Mouse (Mus musculus): ENCODE data around the gene Parva.

Parva gene

GRCm38 (mm10) chr7:112525465-112525864, 98.2 kb downstream of the Parva start:
- no peak for DNase-seq

DNA sequence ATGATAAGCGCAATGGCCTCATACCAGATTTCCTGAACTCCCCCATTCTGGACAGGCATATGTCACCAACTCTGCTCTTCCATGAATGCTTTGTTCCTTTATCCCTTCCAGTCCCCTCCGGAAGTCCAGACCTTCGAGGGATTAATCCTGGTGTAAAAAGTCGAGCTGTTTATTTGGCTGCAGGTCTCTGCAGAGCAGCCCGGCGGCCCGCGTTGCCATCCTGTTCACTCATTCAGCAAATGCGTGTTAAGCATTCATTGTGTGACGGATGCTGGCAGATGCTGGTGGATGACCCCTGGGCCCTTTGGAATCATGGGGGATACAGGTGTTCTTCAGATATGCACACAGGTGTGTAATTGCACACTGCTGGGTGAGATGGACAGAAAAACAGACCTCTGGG, 98.9 kb downstream of the Parva start:
- DNase-seq: peak; percentile 84 to 87

GRCm38 (mm10) chr7:112527230-112527629, 99.9 kb downstream of the Parva start:
- DNase-seq: no peak

- DNase-seq: no peak
Measured at GRCm38 (mm10) chr7:112528059-112528458, 100.8 kb downstream of the Parva start.

DNA sequence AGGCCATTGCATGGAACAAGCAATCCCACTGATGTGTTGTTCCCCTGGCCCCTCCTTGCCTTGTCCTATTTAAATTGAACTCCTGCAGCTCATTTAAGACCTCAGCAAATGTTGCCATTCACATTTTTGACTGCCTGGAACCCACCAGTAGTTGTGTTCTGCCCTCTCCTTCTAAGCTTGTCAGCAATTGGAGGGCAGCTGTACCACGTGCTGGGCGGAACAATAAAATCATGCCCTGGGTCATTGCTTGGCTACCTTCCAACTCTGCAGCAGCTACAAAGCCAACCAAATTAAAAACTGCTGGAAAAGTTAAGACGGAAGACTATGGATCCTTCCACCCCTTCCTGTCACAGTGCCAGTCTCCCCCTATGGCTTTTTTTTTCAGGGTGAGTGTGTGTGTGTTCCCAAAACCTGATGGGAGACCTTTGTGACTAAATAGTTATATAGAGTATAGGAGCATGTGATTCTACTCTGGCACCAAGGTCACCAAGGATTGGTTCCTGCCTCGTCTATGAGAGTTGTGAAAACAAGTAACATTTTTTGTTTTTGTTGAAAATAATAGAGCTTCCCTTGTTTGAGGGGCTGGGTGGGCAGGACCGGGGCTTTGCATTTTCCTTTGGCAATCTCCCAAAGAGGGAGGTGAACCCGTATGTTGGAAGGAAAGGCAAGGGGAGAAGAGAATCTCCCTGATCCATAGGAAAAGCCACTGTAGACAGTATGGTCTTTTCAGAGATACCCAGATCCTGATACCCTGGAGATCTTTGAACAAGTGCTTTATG, 101.5 kb downstream of the Parva start:
- DNase-seq: peak; percentile 42

- no peak for DNase-seq
Measured at GRCm38 (mm10) chr7:112530924-112531323, 103.6 kb downstream of the Parva start.

- no peak for DNase-seq
Measured at GRCm38 (mm10) chr7:112534148-112534547, 106.8 kb downstream of the Parva start.

GRCm38 (mm10) chr7:112535408-112535921, 108.2 kb downstream of the Parva start:
- DNase-seq: peak; percentile 45 to 60

DNA sequence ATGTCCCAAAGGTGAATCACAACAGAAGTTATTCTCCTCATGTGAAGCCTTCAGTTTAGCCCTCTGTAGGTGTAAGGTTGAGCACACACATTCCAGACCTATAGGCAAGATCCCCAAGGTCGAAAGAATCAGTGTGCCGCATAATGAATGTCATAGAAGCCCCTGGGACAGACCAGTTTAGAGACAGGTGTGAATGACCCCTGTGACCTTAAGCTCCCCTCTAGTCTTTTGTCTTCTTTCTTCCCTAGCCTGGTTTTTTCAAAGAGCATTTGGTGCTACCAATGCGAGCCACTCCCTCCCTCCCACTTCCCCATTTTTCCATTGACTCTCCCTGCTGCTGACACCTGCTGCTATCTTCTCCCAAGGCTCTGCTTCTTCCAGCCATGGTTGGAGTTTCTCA, 121.8 kb downstream of the Parva start:
- DNase-seq: no peak

- DNase-seq: no peak
Measured at GRCm38 (mm10) chr7:112561504-112561903, 134.2 kb downstream of the Parva start.

GRCm38 (mm10) chr7:112567004-112567403, 139.7 kb downstream of the Parva start:
- no peak for DNase-seq

DNA sequence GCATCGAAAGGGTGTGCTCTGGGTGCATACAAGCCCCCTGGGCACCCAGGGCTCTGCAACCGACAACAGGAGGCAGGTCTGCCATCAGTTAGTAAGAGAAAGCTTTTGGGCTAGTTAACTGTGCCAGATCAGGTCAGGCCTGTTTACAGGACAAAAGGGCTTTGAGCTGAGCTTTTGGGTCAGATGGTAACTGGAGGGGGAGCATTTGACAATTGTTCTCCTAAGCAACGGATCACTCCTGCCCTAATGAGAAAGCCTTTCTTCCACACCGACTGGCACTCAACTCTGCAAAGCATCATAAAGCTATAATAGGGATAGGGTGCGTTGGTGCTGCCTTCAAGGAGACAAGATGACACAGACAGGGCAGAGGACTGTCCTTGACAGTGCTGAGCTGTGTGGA, 141.7 kb downstream of the Parva start:
- no peak for DNase-seq

DNA sequence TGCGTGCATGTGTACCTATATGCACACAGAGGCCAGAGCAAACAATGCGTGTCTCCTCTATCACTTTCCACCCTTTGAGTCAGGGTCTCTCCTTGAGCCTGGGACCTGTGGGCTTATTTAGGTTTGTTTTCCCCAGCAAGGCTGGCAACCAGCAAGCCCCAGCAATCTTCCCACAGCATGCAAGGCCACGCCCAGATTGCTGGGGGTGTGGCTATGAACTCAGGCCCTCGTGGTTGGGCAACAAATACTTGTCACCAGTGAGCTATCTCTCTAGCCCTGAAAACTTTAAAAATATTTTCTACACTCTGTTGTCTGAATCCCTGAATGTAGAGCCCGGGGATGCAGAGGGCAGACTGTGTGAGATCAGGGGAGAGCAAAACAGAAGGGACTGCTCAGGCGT, 154.3 kb downstream of the Parva start:
- DNase-seq: no peak

GRCm38 (mm10) chr7:112582882-112583405, 155.6 kb downstream of the Parva start:
- DNase-seq: no peak

DNA sequence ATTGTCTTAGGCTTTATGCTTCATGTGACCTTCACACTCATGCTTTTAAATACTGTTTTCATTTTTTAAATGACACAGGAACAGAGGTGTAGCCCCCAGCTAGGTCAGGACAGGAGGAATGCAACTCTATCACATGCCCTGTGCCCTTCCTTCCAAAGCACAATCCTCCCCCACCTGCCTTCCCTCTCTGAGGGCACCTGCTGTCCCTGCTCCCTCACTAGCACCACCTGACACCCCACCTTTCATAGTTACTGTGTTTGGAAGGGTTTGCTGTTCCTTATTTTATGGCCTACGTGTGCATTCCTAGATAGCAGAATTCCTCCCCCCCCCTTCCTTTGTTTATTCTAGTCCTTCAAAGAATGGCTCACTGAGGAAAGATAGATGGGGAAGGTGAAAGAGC, 160.1 kb downstream of the Parva start:
- no peak for DNase-seq

DNA sequence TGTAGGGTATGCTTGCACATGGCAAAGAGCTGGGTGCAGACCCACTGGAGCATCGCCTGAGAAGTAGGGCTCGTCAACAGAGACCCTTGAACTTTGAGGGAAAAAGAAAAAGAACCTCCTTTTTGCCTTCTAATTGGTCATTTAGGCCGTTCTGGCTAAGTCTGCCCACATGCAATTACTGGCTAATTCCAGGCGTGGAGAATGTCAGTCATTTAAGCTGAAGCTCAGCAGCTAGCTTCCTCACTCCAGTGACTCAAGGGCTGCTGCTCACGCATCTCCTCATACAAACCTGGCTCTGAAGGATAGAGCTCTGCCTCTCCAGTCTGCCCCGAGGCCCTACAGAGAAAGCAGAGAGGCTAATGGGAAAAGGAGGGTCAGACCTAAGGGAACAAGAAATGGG, 162.2 kb downstream of the Parva start:
- no peak for DNase-seq

DNA sequence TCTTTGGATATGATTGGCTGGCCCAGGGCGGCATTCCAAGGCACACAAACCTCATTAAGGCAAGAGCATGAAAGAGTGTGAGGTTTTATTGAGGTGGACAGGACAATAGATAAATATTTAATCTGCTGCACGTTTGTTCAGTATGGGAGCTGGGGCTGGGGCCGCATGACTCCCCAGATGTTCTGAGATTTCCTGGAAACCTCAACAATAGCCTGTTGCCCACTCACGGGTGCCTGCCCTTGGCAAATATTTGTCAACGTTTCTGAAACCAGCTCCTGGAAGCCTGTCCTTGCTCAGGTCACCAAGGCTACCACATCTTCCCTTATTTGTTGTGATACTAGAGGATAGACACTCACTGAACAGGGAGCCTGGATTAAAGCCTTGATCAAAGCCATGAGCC, 166.3 kb downstream of the Parva start:
- DNase-seq: no peak

DNA sequence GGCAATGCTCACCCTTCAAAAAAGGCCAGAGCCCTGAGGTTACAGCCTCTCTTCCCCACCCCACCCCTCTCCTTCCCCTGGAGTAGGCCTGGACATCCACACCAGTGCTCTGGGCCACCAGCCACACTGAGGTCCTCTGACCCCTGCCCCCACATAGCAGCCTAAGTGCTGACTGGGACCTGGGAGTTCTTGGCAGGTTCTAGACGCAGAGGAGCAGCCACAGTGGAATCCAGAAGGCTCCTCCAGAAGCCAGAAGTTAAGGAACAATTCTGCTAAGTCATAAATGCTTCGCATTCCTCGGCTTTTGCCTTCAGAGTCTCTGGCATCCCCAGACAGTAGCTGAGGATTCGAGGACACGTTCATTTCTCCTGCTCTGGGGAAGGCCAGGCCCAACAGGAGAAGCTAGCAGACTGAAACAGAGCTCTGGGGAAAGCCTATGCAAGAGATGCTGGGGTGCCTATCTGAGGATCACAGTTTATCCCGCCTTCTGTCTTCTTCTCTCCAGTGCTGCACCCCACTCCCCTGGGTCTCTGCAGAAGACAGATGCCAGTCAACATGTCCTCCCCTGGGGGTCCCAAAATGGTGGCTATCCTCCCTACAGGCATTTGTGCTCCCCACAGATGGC, 168.0 kb downstream of the Parva start:
- no peak for DNase-seq

GRCm38 (mm10) chr7:112599650-112600049, 172.3 kb downstream of the Parva start:
- no peak for DNase-seq

DNA sequence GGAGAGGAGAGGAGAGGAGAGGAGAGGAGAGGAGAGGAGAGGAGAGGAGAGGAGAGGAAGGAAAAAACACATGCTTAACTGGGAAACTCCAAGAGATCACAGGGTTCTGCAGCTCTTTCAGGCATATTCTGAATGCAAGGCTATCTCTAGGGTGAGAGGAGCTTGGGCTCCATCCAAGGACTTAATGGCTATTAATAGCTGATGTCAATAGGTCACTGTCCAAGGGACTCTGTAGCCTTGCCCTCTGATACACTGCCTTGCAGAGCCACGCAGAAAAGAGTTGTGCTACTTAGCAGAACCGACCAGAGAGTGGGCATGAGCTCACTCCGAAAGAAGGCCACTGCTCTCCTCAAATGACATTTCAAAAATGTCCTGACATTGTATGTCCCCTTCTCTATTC, 172.9 kb downstream of the Parva start:
- DNase-seq: no peak

DNA sequence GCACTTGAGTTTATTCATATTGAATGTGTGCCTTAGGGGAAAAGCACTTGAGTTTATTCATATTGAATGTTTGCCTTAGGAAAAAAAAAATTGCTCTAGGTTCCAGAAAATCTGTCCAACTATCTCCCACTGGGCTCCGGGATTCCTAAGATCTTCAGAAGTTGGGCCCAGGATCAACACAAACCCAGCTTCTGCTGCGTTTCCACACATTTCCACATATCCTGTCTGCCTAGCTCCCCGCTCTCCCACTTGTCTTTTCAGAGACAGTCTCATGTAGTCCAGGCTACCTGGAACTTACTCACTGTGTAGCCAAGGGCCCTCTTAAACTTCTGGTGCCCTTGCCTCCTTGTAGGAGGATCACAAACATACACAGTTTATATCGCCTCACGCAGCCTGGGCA, 175.7 kb downstream of the Parva start:
- DNase-seq: no peak

DNA sequence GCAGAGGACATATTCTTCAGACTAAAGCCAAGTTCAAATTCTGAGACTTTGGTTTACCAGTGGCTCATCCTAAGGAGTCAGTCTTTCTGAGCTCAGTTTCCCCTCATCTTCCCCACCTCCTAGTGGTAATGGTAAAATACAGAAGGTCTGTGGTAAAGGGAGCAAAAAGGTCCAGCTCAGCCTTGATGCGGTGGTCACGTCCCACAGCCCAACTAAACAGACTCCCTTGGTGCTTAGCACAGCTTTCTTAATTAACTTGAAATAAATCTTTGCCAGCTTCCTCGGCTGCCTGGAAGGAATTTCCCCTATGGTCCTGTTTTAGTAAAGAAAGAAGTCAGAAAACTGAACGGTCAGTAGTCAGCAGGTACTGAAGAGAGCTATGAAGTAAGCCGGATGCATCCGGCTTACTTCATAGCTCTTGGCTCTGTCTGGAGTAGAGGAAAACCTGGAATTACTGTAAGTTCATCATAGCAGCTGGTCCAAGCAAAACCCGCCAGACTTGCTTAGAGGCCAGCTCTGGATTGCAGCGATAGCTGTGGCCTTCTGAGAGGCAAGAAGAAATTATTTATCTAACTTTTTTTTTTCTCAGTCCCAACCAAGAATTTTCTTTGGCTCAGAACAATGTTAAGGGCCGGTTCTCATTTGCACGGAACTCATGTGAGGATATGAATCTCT, 176.3 kb downstream of the Parva start:
- DNase-seq: peak; percentile 34 to 40

DNA sequence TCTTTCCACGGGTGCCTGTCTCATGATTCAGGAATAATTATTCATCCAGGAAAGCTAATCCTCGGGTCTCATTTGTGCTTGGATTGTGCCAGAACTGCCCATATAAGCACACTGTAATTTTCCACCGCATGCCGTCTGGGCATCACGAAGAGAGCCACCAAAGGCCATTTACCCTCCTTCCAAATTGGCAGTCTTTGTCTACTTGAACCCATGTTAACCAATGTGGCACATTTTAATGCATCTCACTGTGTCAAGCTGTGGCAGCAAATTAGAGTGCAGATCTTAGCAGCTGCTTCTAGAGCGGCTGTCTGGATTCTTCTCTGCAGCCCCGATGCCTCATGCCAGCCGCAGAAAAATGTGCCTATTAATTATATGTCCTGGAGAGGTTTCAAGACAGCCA, 176.9 kb downstream of the Parva start:
- peak; percentile 67 to 74 for DNase-seq
